Mouse (Mus musculus): ENCODE data around the gene Ngrn.

GRCm38 (mm10) chr7:80310771-80311170, 49.8 kb downstream of the Ngrn start:
- TF ChIP-seq CTCF (IDR thresholded peaks at IDR 0.05; ENCODE audit: low read depth, low read length) = no peak
- no peak for TF ChIP-seq POLR2AphosphoS5 (IDR thresholded peaks at IDR 0.05; ENCODE audit: insufficient replicate concordance, low read depth, low read length)
- no peak for TF ChIP-seq GATA1 (IDR thresholded peaks at IDR 0.05; ENCODE audit: borderline replicate concordance, low read length)

Data from G1E (cell line).